Mouse (Mus musculus) hindbrain, postnatal 0 days (tissue): ENCODE data around the gene Ttc29. TPM values are rescaled to one million over a fixed set of nuclear protein-coding genes. Genes with fewer than 3 reads are reported as not detected.
A peak's percentile ranks its signal among the peaks of the same experiment; 100 is the strongest.

Source experiments
- ATAC-seq: fragments of 200-750 bp; cut with Nextera tagmentation; 2 replicates; pipeline ENCODE4 v1.8.0; 2017; ENCODE audit warnings: mild to moderate bottlenecking, moderate TSS enrichment, moderate library complexity
- DNase-seq: peaks from one replicate; pipeline ENCODE4 v3.0.0-alpha.2; 2015; ENCODE audit warnings: low spot score
- H3K27ac ChIP-seq: fragments of 300-500 bp; sonication (generic); 2 replicates; pipeline ENCODE4 v1.5.1; 2014; ENCODE audit warnings: mild to moderate bottlenecking
- H3K27me3 ChIP-seq: fragments of 300-500 bp; sonication (generic); 2 replicates; pipeline ENCODE4 v1.6.1; 2014; ENCODE audit warnings: low read length, mixed read lengths; ENCODE audit not compliant: insufficient read depth
- H3K36me3 ChIP-seq: fragments of 300-500 bp; sonication (generic); 2 replicates; pipeline ENCODE4 v1.6.1; 2014; ENCODE audit warnings: low read length, mixed read lengths; ENCODE audit not compliant: insufficient read depth
- H3K4me1 ChIP-seq: fragments of 300-500 bp; sonication (generic); 2 replicates; pipeline ENCODE4 v1.6.1; 2014; ENCODE audit warnings: antibody characterized with exemption, low read length, mixed read lengths; ENCODE audit not compliant: insufficient read depth
- H3K4me2 ChIP-seq: fragments of 300-500 bp; sonication (generic); 2 replicates; pipeline ENCODE4 v1.6.1; 2014; ENCODE audit warnings: low read depth, mild to moderate bottlenecking, low read length, moderate library complexity, mixed read lengths
- H3K4me3 ChIP-seq: fragments of 300-500 bp; sonication (generic); 2 replicates; pipeline ENCODE4 v1.5.1; 2014; ENCODE audit warnings: low read length
- H3K9ac ChIP-seq: fragments of 300-500 bp; sonication (generic); replicated peaks from 2 replicates; pipeline ENCODE4 v1.6.1; 2014; ENCODE audit warnings: mild to moderate bottlenecking, low read length, moderate library complexity, mixed read lengths
- H3K9me3 ChIP-seq: fragments of 300-500 bp; sonication (generic); 2 replicates; pipeline ENCODE4 v1.6.1; 2016; ENCODE audit warnings: low read length, mixed read lengths
- CTCF ChIP-seq: IDR thresholded peaks from 2 replicates; pipeline ENCODE4 v1.5.1; 2016; ENCODE audit warnings: antibody characterized with exemption, control low read depth, low read depth
- WGBS: fragments of 180-500 bp; shearing (Covaris S2); extraction: QIAGEN DNeasy Blood & Tissue Kit; methylation state at CpG from one replicate; pipeline ENCODE4 v1.1.7; 2014; 5-methylcytosine and 5-hydroxymethylcytosine counted together
- polyA plus RNA-seq: library from polyadenylated mRNA; unstranded; fragments of >200 nt; fragmentation: Nextera tagmentation; extraction: Ambion mirVana; gene quantifications from 2 replicates; pipeline ENCODE4 v1.2.1, GENCODE M21; 2015
- total RNA-seq: library from RNA; depleted of rRNA; stranded (reverse); fragments of >200 nt; gene quantifications from 2 replicates; pipeline ENCODE4 v1.2.3, GENCODE M21; 2014

Ttc29 gene
- total and polyA plus RNA-seq, 2 experiments from 2014 or later, result 0.69 to 0.84 TPM

- Histone ChIP-seq H3K36me3 (no peaks in the 10 kb centered on the region), H3K27ac (no peak overlapping the region), H3K4me1 (no peaks in the 10 kb centered on the region), H3K4me2 (no peak overlapping the region), H3K4me3 (no peak overlapping the region), H3K9me3 (no peaks in the 10 kb centered on the region), H3K9ac (no peak overlapping the region), H3K27me3 (no peaks in the 10 kb centered on the region)
- ATAC-seq (no peak), DNase-seq (no peak)
- WGBS, result 80% methylated on average over 3 of the region's 3 CpGs
- no peak for TF ChIP-seq CTCF
Observed at GRCm38 (mm10) chr8:78323391-78323790, 110.3 kb downstream of the Ttc29 start.

GRCm38 (mm10) chr8:78340689-78341529 lies 127.8 kb downstream of the Ttc29 start:
- Histone ChIP-seq H3K4me2 (no peak overlapping the region), H3K9me3 (no peaks in the 10 kb centered on the region), H3K27me3 (no peaks in the 10 kb centered on the region), H3K36me3 (no peaks in the 10 kb centered on the region), H3K4me1 (no peaks in the 10 kb centered on the region), H3K27ac (peak overlapping the region; percentile 64), H3K9ac (no peak overlapping the region), H3K4me3 (no peak overlapping the region)
- no peak for TF ChIP-seq CTCF
- DNase-seq (peak; percentile 81), ATAC-seq (peak; percentile 91)
- WGBS, result 51% methylated on average over 11 of the region's 11 CpGs

GRCm38 (mm10) chr8:78342151-78342550 lies 129.1 kb downstream of the Ttc29 start:
- H3K9me3 ChIP-seq, result no peaks in the 10 kb centered on the region
- H3K4me1 ChIP-seq, result 0 out of 2 replicates have a peak, but pooled peaks cover 4% of the 10 kb centered on the region
- H3K4me2 ChIP-seq, result no peak overlapping the region
- H3K36me3 ChIP-seq, result no peaks in the 10 kb centered on the region
- no peak for DNase-seq
- TF ChIP-seq CTCF, result no peak
- H3K27me3 ChIP-seq, result no peaks in the 10 kb centered on the region
- H3K4me3 ChIP-seq, result no peak overlapping the region
- no peak overlapping the region for H3K9ac ChIP-seq
- WGBS, result 60% methylated on average over 4 of the region's 4 CpGs
- H3K27ac ChIP-seq, result no peak overlapping the region
- no peak for ATAC-seq

- Histone ChIP-seq H3K36me3 (no peaks in the 10 kb centered on the region), H3K27ac (no peak overlapping the region), H3K4me3 (no peak overlapping the region), H3K4me1 (0 out of 2 replicates have a peak, but pooled peaks cover 4% of the 10 kb centered on the region), H3K9me3 (no peaks in the 10 kb centered on the region), H3K4me2 (no peak overlapping the region), H3K27me3 (no peaks in the 10 kb centered on the region), H3K9ac (no peak overlapping the region)
- WGBS, result 53% methylated on average over 2 of the region's 2 CpGs
- ATAC-seq (no peak), DNase-seq (no peak)
- no peak for TF ChIP-seq CTCF
Observed at GRCm38 (mm10) chr8:78344006-78344405, 130.9 kb downstream of the Ttc29 start.

- ATAC-seq (peak; percentile 18; the same call in 1 of the 2 replicates), DNase-seq (no peak)
- WGBS, result 30% methylated on average over 7 of the region's 7 CpGs
- Histone ChIP-seq H3K9me3 (no peaks in the 10 kb centered on the region), H3K36me3 (no peaks in the 10 kb centered on the region), H3K9ac (no peak overlapping the region; the same call in 1 of the 2 replicates), H3K27me3 (no peaks in the 10 kb centered on the region), H3K4me2 (peak overlapping the region; percentile 37), H3K27ac (no peak overlapping the region), H3K4me1 (0 out of 2 replicates have a peak, but pooled peaks cover 4% of the 10 kb centered on the region), H3K4me3 (no peak overlapping the region)
- TF ChIP-seq CTCF, result no peak
Observed at GRCm38 (mm10) chr8:78345705-78346104, 132.6 kb downstream of the Ttc29 start.

GRCm38 (mm10) chr8:78346131-78346621 lies 133.1 kb downstream of the Ttc29 start:
- H3K9ac ChIP-seq, result no peak overlapping the region; the same call in 1 of the 2 replicates
- ATAC-seq (peak; percentile 80), DNase-seq (peak; percentile 62)
- H3K4me3 ChIP-seq, result no peak overlapping the region
- H3K9me3 ChIP-seq, result no peaks in the 10 kb centered on the region
- TF ChIP-seq CTCF, result peak; percentile 0; the same call in 1 of the 2 replicates
- H3K4me1 ChIP-seq, result 0 out of 2 replicates have a peak, but pooled peaks cover 4% of the 10 kb centered on the region
- no peak overlapping the region for H3K27ac ChIP-seq
- H3K27me3 ChIP-seq, result no peaks in the 10 kb centered on the region
- 8% methylated on average over 11 of the region's 11 CpGs for WGBS
- peak overlapping the region; percentile 37 for H3K4me2 ChIP-seq
- no peaks in the 10 kb centered on the region for H3K36me3 ChIP-seq
